Mouse (Mus musculus): ENCODE results near the gene Camk2g. TPM values are rescaled to one million over a fixed set of nuclear protein-coding genes. Genes with fewer than 3 reads are reported as not detected.

The Camk2g gene
- polyA plus RNA-seq, 1 experiment: 12.0 TPM

DNA sequence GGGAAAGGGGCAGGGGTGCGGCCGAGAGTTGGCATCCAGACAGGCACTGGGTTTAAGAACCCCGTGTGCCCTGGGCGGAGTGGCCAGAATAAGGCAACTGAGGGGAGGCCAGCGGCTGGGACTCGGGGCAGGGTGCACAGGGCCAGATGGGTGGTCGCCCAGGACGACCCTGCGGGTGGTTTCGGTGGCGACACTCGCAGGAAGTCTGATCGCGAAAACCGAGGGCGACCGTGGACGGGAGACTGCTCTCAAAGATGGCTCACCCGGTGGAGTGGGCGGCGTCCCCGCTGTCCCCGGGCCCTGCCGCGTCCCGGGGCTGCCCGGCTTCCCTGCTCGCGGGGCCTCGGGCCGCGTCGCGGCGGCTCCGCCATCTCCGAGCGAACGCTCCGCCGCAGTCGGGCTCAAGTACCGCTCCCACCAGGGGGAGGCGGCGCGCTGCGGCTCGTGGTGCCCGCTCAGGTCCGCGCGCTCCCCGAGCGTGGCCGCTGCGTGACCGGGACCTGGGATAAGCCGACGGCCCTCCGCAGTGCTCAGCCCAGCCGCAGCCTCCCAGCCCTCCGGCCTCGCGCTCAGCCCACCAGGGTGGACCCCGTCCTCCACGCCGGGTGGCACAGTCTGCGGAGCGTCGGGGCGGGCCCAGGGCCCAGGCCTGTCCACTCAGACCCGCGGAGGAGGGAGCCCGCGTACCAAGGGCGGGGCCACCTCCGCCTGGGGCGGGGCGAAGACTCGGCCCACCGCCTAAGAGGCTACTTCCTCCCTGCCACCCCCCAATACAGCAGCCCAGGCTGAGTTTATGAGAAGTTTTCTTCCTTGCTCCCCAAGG lies 59.7 kb downstream of the Camk2g start, which contains the start of gene Ndst2:
Ndst2 (minus strand) TSS at position 611 of the 823 bp plus-strand sequence.
- H3K27me3 ChIP-seq (ENCODE audit: control insufficient read depth, insufficient read depth, low read length): no peaks in the 10 kb centered on the region
- peak within 1 kb of the TSS; percentile 77 for H3K27ac ChIP-seq (ENCODE audit: insufficient read depth, low read depth, low read length)
- 1% methylated on average over 80 of the region's 81 CpGs for WGBS
- peak within 1 kb of the TSS; percentile 68 for H3K4me3 ChIP-seq (ENCODE audit: low read depth, low read length)
- peaks cover 24% of the 10 kb centered on the region for H3K36me3 ChIP-seq (ENCODE audit: control insufficient read depth, insufficient read depth, low read length)
- H3K4me1 ChIP-seq (ENCODE audit: control insufficient read depth, insufficient read depth, insufficient read length, low read length): peaks cover 5% of the 10 kb centered on the region
- TF ChIP-seq POLR2A (IDR thresholded peaks at IDR 0.05; ENCODE audit: low read depth, low read length) (peak; percentile 82), CTCF (IDR thresholded peaks at IDR 0.05; ENCODE audit: extremely low read depth, insufficient read length, insufficient replicate concordance, low read depth, low read length) (no peak)

DNA sequence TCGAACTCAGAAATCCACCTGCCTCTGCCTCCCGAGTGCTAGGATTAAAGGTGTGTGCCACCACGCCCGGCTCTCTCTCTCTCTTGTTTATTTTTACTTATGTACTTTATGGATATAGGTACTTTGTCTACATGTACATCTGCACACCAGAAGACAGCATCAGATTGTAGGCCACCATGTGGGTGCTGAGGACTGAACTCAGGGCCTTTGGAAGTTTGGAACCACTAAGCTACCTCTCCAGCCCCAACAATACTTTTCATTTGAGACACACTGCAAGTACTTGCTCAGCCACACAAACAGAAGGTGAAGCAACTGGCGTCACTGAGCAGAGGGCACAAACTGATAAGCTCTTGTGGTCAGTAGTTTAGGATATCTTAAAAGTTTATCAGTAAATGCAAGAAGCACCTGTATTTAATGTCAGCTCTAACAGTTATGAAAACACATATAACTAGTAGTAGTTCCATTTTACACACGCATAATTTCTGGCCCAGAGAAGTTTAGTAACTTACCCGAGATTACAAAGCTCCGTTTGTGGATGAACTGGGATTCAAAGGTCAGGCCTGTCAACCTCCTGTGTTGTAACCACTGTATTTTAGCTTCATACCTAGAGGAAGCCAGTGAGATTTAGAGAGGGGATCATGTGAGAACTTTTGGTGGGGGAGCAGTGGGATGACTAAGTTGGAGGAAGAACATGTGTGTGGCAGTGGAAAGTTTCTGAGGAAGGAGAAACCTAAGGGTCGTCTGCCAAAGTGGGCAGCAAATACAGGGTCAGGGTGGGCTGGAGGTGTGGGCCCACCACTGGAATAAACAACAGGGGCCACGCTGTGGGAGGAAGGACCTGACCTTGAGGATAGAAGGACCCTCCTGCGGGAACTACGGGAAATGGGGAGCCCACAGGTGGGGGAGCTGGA lies 60.6 kb downstream of the Camk2g start:
- peaks cover 26% of the 10 kb centered on the region for H3K36me3 ChIP-seq (ENCODE audit: control insufficient read depth, insufficient read depth, low read length)
- peaks cover 5% of the 10 kb centered on the region for H3K4me1 ChIP-seq (ENCODE audit: control insufficient read depth, insufficient read depth, insufficient read length, low read length)
- H3K27me3 ChIP-seq (ENCODE audit: control insufficient read depth, insufficient read depth, low read length): no peaks in the 10 kb centered on the region
- peak overlapping the region; percentile 68 for H3K4me3 ChIP-seq (ENCODE audit: low read depth, low read length)
- TF ChIP-seq CTCF (IDR thresholded peaks at IDR 0.05; ENCODE audit: extremely low read depth, insufficient read length, insufficient replicate concordance, low read depth, low read length): no peak
- no peak for TF ChIP-seq POLR2A (IDR thresholded peaks at IDR 0.05; ENCODE audit: low read depth, low read length)
- H3K27ac ChIP-seq (ENCODE audit: insufficient read depth, low read depth, low read length): peak overlapping the region; percentile 77
- 22% methylated on average over 12 of the region's 12 CpGs for WGBS

DNA sequence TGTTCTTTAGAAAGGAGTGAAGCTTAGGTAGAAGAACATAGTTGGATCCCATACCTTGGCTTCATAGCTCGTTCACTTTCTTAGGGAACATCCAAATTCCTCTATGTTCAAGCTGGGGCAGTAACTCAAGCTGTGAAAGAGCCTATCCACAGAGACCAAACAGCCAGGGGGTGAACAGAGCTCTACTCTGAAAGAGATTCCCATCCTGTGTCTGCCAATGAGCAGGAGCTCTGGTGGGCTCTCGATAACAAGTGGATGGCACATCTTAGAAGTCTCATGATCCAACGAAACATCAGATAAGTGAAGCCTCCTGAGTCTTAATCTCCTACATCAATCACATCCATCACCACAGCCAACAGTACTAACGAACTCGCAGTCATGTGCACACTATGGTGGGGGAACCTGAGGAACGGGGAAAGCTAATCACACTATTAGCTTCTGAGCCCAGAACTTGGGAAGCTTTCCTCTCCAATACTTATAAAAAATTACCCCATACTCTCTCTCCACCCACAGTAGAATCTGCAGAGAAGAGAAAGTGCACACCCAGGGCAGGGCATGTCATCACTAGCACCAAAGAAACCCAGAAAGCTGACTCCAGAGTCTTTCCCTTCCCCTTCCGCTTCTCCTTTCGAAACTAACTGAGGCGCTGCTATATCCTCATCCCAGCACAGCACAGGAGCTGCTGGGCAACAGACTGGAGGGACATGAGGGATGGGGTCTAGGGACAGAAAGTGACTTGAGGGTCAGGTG lies 62.9 kb downstream of the Camk2g start:
- peaks cover 3% of the 10 kb centered on the region; the same call in 1 of the 2 replicates for H3K4me1 ChIP-seq (ENCODE audit: control insufficient read depth, insufficient read depth, insufficient read length, low read length)
- 82% methylated on average over 9 of the region's 9 CpGs for WGBS
- TF ChIP-seq CTCF (IDR thresholded peaks at IDR 0.05; ENCODE audit: extremely low read depth, insufficient read length, insufficient replicate concordance, low read depth, low read length) (no peak), POLR2A (IDR thresholded peaks at IDR 0.05; ENCODE audit: low read depth, low read length) (no peak)
- H3K4me3 ChIP-seq (ENCODE audit: low read depth, low read length): no peak overlapping the region
- no peaks in the 10 kb centered on the region for H3K27me3 ChIP-seq (ENCODE audit: control insufficient read depth, insufficient read depth, low read length)
- peaks cover 39% of the 10 kb centered on the region for H3K36me3 ChIP-seq (ENCODE audit: control insufficient read depth, insufficient read depth, low read length)
- H3K27ac ChIP-seq (ENCODE audit: insufficient read depth, low read depth, low read length): no peak overlapping the region

DNA sequence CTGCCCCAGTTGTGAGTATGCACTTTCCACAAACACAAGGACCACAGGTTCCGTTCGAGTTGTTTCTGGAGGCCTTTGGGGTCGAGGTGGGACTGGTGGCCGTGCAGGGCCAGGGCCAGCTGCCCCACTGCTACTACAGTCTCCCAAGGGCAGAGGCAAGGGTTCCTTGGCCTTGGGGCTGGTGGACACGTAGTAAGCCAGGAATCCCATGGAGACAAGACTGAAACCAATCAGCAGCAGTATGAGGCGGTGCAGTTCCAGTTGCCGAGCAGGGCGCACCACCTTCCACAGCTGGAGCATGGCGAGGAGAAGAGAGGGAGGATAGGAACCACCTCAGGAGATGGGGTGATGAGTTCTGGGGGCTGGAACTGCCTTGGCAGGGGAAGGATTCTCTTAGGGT lies 64.0 kb downstream of the Camk2g start:
- WGBS: 92% methylated on average over 9 of the region's 9 CpGs
- H3K4me3 ChIP-seq (ENCODE audit: low read depth, low read length): no peak overlapping the region
- H3K27ac ChIP-seq (ENCODE audit: insufficient read depth, low read depth, low read length): no peak overlapping the region
- peaks cover 3% of the 10 kb centered on the region; the same call in 1 of the 2 replicates for H3K4me1 ChIP-seq (ENCODE audit: control insufficient read depth, insufficient read depth, insufficient read length, low read length)
- TF ChIP-seq POLR2A (IDR thresholded peaks at IDR 0.05; ENCODE audit: low read depth, low read length) (no peak), CTCF (IDR thresholded peaks at IDR 0.05; ENCODE audit: extremely low read depth, insufficient read length, insufficient replicate concordance, low read depth, low read length) (no peak)
- no peaks in the 10 kb centered on the region for H3K27me3 ChIP-seq (ENCODE audit: control insufficient read depth, insufficient read depth, low read length)
- H3K36me3 ChIP-seq (ENCODE audit: control insufficient read depth, insufficient read depth, low read length): peaks cover 50% of the 10 kb centered on the region

DNA sequence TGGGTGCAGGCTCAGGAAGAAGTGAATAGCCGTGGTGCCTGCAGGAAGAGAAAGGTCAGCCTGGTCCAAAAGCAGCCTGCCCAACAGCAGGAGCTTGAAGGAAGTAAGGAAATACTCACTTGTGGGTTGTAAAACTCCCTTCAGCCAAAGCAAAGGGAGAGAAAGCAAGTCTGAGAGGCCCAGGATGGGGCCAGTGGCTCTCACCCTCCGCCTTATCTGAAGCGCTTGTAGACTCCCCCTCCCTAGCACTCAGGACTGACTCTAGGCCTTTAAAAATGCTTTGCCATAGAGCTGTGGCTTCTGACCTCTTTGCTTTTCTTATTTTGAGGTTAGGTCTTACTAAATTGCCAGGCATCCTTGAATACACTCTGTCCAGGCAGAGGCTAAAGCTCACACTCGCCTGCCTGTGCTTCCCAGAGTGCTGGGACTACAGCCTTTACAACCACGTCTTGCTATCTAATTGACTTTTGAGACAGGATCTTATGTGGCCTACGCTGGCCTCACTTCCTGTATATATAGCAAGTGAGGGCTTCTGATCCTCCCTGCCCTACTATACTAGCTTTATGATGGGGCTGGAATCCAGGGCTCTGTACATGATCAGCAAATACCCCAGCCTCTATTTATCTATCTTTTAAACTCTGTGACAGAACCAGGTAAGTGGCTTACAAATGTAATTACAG lies 68.1 kb downstream of the Camk2g start:
- TF ChIP-seq CTCF (IDR thresholded peaks at IDR 0.05; ENCODE audit: extremely low read depth, insufficient read length, insufficient replicate concordance, low read depth, low read length): no peak
- TF ChIP-seq POLR2A (IDR thresholded peaks at IDR 0.05; ENCODE audit: low read depth, low read length): no peak
- no peak overlapping the region for H3K27ac ChIP-seq (ENCODE audit: insufficient read depth, low read depth, low read length)
- peaks cover 81% of the 10 kb centered on the region for H3K36me3 ChIP-seq (ENCODE audit: control insufficient read depth, insufficient read depth, low read length)
- H3K4me3 ChIP-seq (ENCODE audit: low read depth, low read length): no peak overlapping the region
- 66% methylated on average over 6 of the region's 6 CpGs for WGBS
- H3K27me3 ChIP-seq (ENCODE audit: control insufficient read depth, insufficient read depth, low read length): no peaks in the 10 kb centered on the region
- H3K4me1 ChIP-seq (ENCODE audit: control insufficient read depth, insufficient read depth, insufficient read length, low read length): no peaks in the 10 kb centered on the region

DNA sequence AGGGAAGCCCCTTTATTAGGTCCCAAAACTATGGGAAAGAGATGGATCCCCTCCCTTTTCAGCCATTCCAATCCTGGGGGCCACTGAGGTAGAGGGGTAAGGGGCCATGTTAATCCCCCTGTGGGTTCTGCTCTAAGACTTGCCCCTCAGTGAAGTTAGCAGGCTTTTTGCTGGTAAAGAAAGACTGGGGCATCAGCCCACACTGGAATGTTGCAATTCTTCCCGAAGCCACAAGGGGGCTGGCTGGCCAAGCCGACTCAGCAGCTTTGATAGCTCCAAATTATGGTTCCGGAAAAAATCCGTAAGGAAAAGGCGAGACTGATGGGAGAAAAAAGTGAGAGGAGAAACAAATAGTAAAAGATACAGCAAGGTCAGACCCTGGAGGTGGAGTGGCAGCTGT lies 69.8 kb downstream of the Camk2g start:
- Histone ChIP-seq H3K27me3 (ENCODE audit: control insufficient read depth, insufficient read depth, low read length) (no peaks in the 10 kb centered on the region), H3K4me3 (ENCODE audit: low read depth, low read length) (no peak overlapping the region), H3K27ac (ENCODE audit: insufficient read depth, low read depth, low read length) (no peak overlapping the region), H3K4me1 (ENCODE audit: control insufficient read depth, insufficient read depth, insufficient read length, low read length) (no peaks in the 10 kb centered on the region), H3K36me3 (ENCODE audit: control insufficient read depth, insufficient read depth, low read length) (peaks cover 78% of the 10 kb centered on the region)
- no peak for TF ChIP-seq POLR2A (IDR thresholded peaks at IDR 0.05; ENCODE audit: low read depth, low read length)
- peak; percentile 87; the same call in 1 of the 2 replicates for TF ChIP-seq CTCF (IDR thresholded peaks at IDR 0.05; ENCODE audit: extremely low read depth, insufficient read length, insufficient replicate concordance, low read depth, low read length)
- WGBS: 12% methylated on average over 5 of the region's 5 CpGs
